Mouse (Mus musculus) adrenal gland, adult 18-20 months (tissue): ENCODE measurements around the gene Meis2. TPM values are rescaled to one million over a fixed set of nuclear protein-coding genes. Genes with fewer than 3 reads are reported as not detected.

Experiments used
- DNase-seq, 2 experiments: peaks; one replicate each; pipeline ENCODE4 v3.0.0; 2021 to 2022; ENCODE audit warnings: low spot score in 2 of 2
- total RNA-seq, 2 experiments: library from RNA; stranded (reverse); gene quantifications; 1 replicate in 1 of 2; 2 replicates in 1 of 2; pipeline ENCODE4 v1.2.3; 2021

Meis2 gene
- total RNA-seq, 2 experiments from 2014 or later = 216 to 279 TPM

DNA sequence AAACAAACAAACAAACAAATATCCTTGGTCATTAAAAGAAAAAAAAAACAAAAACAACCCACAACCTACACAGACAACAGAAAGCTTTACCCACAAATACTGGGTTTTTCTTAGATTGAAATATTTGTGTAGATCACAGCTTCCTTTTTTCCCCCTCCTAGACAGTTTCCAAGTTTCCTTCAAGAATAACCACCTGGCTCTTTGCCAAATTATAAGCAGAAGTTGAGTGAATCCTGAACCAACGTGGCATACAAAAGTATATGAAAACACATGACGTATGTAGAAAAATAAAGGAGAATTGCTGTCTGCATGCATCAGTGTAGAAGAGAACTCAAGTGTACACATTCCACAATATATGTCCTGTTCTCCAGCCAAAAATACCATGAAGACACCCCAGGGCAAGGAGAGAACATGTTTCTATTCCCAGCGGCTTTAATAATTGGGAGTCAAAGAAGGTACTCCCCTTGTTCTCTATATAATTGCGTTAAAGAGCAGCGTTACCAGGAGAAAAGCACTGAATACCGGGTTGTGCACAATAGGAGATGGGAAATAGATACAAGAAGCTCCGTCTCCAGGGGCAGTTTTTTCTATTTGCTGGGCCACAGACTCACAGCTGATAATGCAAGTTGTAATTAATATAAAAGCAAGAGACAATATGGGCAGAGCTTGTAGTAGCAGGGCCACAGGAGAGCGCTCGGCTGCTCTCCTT, 13.6 kb downstream of the Meis2 start:
- no peak for DNase-seq

DNA sequence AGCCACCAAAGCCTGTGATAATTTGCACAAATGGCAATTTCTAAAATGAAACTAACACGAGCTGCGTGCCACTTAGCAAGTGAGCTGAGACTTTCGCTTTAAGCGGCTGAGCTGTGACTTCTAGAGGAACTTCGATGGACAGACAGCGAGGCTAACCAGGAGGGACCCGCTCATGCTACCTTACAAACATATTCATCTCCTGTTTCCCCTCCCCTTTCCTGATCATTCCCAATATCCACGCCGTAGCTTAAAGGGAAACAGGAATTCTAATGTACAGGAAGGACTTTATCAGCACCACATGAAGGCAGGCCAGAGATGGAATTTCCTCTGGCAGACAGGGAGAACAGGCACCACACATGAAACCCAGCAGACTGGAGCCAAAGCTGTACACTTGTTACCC, 15.9 kb downstream of the Meis2 start:
- no peak for DNase-seq

DNA sequence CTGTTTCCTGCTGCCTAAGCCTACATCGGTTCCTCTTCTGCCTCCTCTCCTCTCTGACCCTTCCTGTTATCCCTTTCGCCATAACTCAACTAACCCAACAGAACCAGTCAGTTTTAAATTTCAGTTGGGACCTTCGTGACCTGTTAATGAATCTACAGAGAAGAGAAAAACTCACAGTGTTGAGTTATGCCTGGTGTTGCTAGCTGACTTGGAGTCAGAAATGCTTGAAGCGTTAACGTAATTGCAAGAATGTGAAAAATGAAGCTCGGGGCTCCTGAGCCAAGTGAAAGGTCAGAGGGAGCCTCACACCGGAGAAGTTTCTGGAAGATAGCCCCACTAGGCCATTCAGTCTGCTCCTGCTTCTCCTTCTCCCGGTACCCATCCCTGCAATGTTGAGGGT, 18.3 kb downstream of the Meis2 start:
- DNase-seq = no peak

DNA sequence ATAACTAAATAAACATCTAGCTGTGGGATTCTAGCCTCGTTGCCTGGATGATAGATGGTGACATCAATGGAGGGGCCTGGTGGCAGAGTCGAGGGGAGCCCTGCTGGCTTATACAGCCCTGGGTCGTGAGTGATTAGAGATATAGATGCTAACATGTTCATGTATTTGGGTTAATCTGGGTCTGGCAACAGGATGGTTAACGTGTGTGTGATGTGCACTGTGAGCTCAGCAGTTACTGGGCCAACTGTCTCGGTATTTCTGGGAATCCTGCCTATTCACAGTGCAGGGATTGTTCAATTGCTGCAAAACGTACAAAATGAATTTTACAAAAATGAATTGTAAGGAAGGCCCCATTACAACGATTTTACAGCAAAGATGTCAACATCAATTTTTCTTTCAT, 20.6 kb downstream of the Meis2 start:
- no peak for DNase-seq

DNA sequence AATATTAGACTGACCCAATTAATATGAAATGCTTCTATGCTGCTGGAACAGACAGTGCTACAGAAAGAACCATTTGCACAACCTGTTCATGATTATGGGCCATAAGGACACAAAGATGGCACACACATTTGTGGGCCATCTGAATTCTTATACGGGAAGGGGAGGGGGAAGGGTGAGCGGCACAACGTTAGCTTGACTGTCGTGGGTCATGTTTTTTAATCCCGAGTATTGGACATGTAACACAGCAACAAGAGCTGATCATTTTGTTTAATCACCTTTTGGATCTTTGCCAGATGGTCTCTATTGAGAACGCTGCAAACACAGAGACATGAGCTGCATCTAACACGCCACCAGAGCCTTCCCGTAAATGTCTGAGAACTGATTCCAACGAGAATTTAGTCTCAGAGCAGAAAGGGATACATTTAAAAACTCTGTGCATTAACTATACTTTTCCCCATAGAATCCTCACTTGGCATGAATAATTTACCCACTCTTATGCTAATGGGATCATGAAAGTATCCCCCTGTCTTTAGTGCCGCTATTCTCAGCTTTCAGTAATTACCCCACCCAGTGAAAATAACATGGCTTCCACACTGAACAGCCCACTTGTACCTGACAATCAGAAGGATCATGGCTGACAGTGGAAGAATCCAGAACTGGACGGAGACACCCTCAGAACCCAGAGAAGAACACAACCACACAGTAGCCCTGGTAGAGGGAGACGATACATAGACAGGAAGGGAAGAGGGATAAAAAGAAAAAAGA, 22.5 kb downstream of the Meis2 start:
- DNase-seq = no peak

DNA sequence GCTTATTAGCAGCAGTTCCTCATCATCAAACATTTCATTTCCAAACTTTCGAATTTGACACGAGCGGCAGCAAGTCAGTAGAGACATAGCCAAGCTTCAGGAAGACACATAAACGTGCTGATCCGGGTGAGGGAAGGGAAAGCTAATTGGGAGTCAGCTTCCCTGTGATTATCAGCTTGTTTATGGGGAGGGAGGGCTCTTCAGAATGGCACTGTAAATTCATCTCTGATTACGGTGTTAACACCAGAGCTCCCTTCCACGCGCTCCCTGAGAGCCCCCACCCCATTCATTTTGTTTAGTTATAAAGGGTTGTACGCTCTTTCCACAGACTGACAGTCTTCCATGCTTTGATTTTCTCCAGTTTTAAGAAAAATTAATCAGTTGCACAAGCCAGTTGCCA, 23.2 kb downstream of the Meis2 start:
- DNase-seq = no peak

DNA sequence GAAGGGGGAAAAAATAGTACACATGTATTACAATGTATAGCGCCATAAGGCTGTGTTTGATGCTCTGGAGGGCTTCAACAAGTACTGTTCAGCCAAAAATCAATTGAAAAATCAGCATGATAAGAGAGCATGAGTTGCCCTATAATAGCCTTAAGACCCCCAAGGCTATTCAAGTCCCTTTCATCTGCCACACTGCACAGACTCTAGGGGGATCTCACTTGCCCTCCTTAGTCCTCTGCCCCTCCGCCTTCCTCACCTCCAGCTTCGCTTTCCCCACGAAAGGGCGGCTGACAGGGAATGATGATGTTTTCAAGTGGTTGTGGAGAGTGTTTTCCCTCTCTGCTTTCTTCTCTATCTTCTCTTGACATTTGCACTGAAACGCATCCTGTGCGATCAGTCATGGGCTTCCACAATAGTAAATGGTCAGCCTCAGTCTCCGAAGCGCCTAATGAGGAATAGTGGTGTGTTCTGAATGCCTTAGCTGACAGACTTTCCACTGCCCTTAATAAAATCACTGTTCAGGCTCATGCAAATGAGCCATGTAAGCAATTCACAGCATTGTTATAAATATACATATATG, 23.9 kb downstream of the Meis2 start:
- DNase-seq = no peak

DNA sequence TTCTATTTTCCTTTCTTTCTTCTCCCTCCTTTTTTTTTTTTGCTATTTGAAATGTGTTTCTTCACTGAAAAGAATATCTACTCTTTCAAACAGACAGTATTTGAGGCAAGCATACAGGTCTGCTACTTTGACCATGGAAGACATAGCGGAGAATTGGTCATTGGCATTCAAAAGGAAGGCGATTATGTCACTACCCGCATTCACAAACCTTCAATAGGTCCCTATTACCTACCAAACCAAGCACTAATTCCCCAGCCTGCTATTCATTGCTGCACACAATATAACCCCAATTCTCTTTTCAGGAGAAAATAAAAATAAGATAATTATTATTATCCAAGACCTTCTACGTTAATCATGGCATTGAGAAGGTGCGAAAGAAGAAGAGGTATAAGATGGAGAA, 30.3 kb downstream of the Meis2 start:
- DNase-seq = no peak

DNA sequence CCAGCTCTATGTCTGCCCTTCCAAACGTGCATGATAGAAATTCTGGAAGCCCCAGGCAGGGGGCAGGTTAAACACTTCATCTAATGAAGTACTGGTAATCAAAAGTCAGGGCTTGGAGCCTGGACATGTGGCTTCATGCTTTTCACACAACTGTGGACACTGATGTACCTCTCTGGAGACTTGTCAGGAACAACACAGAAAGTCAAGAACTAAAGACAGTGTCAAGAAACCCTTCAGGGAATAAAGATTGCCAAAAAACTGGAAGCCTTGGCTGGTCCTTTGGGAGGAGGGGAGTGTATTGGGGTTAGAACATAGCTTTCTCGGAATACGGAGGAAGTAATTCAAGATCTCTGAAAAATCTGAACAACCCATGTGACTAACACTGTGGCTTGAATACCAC, 37.5 kb downstream of the Meis2 start:
- DNase-seq = no peak

DNA sequence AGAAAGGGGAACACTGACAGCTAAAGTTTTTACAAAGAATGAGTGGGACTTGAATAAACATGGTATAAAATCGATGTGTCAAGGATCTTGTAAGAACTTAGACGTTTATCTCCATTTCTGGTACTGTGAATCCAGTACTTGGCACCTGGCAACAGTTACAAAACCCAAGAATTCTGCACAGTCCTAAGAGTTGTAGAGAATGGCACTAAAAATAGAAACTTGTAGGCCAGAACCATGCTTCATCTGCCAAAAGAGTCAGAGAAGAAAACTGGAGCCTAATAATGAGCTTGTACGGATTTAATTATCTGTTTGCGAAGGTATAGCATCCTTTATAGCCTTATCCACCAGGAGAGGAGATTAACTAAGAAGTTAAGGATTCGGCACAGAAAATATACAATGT, 42.8 kb downstream of the Meis2 start:
- no peak for DNase-seq

DNA sequence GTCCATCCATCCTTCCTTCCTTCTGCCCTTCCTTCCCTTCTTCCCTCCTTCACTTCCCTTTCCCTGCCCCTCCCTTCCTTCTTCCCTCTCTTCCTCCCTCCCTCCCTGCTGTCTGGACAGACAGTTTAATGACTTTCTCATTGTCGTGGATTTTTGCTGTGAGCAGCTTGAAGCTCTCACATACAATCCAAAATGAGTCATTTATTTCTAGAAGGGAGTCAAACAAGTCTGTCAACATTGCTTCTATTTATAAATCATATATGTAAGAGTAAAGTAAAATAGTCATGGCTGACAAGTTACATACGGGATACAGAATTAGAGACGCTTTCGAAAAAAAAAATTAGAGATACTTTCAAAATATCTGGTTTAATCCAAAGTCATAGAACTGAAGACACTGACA, 43.7 kb downstream of the Meis2 start:
- no peak for DNase-seq

DNA sequence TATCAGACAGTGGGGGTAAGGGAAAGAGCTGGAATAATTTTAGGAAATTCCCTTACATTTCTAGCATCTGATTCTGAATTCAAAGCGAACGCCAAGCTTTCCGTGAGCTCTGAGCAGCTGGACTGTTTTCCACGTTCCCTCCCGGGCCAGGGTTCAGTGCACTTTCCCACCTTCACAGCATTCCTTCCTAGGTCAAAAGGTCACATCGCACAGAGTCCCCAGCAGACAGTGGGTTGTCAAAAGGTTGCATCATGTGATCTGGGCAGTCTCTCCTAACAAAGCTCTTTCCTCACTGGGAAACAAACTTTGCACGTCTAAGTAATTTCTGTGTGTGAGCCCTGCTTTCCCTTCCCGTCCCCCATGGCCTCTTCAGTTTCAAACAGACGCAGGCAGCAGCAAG, 44.6 kb downstream of the Meis2 start:
- no peak for DNase-seq

DNA sequence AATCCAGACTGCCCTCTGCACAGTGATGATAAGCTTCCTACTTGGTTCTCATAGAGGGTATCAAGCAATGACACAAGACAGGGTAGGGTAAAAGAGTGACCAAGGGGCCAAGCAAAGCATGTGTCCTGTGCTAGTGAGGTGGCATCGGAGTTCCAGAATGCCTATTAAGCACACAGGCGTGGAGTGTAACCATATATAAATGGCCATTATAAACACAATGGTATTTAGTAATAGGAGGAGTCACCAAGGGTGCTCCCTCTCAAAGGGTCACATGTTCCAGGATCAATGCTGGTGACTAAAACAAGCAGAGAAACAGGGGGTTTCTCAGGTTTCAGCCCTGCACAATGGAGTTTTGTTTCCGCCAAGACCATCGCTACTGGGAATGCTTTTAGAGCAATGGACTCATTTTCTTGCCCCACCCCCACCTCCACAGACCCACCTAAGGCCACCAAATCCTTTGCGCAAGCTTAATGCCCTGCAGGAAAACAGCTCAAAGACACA, 45.1 kb downstream of the Meis2 start:
- no peak for DNase-seq

DNA sequence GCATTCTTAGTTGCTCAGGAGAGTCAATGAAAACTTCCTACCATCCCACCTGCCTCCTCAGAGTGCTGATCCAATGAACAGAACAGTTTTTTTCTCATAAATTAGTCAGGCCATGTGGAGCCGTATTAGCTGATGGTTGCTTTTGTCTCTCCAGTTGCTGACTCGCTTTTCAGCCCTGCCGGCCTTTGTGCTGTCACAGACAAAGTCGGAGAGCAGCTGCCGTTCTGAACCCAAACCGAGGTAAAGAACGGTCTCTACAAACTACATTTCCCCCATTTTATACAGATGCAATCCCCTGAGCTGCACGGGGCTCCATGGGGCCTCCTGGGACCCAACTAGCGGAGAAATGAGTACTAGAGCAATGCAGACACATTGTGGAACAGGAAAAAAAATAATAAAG, 45.7 kb downstream of the Meis2 start:
- no peak for DNase-seq

DNA sequence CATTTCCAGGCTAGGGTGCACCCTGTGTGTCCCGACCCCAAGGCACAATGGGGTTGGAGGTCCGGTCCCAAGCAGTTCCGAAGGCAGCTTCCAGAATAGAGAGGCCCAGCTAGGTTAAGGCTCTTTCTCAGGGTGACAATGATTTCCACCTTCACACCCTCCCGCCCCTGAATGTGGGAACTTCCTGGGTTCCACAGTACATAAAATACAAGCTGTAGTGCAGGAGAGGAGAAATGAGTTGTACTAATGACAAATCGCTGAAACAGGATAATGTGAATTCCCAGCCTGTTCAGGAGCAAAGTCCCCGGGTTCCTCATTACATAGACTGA, 46.2 kb downstream of the Meis2 start:
- no peak for DNase-seq

DNA sequence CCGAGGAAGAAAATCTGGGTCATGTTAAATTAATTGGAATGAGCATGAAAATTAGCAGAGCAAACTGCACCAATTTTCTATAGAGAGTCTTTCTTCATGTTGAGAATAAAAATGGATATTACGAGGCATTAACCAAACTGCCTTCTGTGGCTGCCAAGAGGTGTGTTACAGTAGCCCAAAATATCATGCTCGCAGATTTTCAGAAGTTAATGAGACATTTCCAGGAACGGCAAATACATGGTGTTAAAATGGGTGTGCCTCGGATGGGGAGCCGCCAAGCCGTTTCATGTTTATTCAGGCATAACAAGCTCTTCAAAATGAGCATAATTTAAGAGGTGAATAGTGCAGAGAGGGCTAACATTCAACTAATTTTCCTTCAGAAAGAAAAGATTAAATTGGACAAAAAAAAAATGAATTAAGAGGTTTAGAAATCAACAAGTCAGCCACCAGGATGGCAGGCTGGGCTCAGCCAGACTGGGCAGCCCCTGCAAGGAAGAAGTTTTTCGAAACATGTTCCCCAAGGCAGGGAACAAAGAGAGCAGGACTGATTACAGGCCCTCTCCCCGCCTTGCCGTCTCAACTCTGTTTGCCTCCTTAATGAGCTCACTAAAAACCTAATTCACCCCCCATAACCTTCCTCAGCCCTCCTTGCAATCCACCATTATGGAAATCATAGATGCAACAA, 46.7 kb downstream of the Meis2 start:
- no peak for DNase-seq

DNA sequence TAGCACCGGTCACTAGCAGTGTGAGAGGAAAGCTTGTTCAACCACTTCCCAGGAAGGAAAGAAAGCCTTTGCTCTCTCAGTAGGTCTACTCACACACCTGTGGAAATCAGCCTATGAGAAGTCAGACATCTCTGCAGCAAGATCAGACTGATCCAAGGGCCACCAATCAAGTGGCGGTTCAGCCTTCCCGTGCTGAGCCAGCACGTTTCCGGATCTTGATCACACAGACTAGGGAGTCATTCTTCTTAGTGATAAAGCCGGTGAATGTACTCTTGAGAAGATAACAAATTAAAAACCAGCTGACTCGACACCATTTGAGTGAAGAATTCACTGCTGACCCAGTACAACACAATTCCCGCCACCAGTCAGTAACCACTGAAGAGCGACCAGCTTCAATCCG, 50.1 kb downstream of the Meis2 start:
- DNase-seq = no peak

DNA sequence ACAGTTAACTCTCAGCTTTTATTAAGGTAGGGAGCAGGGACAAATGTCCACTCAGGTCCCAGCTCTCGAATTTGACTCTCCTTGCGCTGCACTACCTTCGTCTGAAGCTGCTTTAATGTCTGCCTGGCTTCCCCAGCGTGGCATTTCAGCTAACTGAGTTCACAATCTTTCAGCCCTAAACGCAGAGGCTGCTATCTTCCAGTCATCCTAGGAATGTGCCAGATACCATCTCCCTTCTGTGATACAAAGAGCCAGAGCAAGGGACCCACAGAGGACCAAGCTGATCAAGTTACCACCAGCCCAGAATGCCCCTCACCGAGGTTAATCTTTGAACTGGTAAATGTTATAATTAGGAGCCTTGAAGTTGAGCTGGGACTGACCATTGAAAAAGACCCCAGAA, 55.2 kb downstream of the Meis2 start:
- DNase-seq = no peak

DNA sequence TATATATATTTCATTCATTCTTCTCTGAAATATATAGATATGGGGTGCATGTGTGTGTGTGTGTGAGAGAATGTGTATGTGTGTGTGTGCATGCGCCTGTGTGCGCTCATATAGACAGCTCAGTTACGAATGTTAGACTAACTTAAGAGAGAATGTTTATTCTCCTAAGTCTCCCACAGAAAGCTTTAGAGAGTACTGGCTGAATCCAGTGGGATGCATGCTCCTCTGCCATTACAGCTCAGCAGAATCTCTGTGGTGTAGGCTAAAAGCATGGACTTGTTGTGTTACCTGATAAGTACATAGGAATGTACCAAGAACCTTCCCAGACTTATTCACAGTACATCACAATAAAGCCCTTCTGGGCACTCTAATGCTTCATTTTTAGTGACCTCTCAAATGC, 55.6 kb downstream of the Meis2 start:
- DNase-seq = no peak

DNA sequence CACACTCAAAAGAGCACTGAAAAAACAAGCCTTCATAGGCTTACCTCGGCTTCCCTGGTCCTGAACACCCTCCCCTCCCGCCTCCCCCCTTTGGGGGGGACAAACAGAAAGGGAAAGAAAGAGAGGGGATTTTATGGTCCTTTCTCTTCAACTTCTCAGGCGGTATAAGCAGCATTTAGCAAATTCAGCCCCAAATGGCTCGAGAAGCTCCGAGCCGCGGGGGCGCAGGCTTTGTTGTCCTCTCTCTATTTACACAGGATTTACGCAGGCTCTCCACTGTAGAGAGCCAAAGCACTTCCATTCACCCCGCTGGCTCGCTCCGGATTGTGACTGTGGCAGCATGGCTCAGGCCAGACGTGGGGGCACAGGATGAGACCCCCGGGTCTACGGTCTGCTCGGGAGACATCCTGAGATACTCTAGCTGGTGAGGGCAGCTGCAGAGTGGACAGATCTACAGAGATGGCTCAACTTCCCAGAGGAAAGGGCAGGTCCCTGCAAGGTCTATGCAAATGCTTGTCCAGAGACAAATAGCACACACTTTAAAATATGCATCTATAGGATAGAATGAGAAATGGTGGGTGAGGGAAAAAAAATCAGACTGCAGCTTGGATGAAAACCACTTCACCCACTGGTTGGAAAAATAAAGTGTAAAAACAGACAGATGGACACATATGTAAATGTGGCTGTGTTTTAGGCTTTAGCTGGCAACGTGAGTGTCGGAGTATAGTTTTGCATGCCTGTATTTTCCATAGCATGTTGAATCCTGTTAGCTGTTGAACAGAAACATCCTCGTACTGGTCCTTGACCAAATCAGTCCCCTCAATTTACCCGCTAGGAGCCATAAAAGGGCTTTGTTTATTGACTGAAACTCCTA, 56.3 kb downstream of the Meis2 start:
- DNase-seq = no peak

DNA sequence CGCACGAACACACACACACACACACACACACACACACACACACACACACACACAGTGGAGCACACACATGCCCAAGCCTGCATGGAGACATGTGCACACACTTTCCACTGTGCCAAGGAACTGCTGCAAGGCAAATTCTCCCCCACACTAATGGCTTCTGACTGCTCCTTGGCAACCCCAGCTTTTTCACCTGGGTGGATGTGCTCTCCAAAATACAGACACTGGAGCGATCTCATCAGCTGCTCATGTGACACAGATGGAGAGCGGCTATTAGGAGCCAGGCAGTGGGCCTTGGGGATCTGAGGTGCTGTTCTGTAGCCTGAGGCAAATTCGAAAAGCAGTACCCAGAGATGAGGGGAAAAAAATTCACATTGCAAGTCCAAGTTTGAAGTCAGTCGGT, 63.3 kb downstream of the Meis2 start:
- no peak for DNase-seq
